Mouse (Mus musculus) megakaryocyte, embryonic 14.5 days (primary cell): ENCODE measurements around the gene Olig3.

Experiments
- FLI1 ChIP-seq: IDR thresholded peaks from 2 replicates; pipeline ENCODE4 v1.6.1; 2012; ENCODE audit warnings: low read length, inconsistent platforms, mixed read lengths
- GATA1 ChIP-seq: IDR thresholded peaks from 3 replicates; pipeline ENCODE4 v1.6.1; 2012; ENCODE audit warnings: mixed read lengths, low read length, inconsistent platforms, borderline replicate concordance

DNA sequence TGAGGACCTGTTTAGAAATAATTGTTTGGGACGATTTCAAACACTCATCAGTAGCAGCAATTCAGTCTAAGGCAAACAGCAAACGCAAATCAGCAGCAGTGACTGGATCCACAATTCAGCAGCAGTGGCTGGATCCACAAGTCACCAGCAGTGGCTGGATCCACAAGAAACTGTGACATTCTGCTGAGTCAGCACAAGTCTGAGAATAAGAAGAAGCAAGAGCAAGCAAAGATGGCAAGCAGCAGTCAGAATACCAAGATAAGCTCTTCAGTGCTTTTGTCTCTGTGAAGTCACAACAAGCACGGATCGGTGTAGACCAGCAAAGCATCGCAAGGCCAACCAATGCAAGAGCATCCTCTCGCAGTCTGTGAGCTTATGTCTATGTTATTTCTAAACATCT lies 12.3 kb upstream of the Olig3 start:
- TF ChIP-seq GATA1 = no peak
- no peak for TF ChIP-seq FLI1
